Mouse (Mus musculus) subcutaneous adipose tissue, adult 2 months (tissue): ENCODE results near the gene Vstm2a. TPM values are rescaled to one million over a fixed set of nuclear protein-coding genes. Genes with fewer than 3 reads are reported as not detected.

Experiments
- polyA plus RNA-seq: library from polyadenylated mRNA; depleted of rRNA; stranded (reverse); fragments of >200 nt; gene quantifications from 2 replicates; pipeline ENCODE4 v1.2.3, GENCODE M21; 2012; ENCODE audit warnings: low replicate concordance; rRNA removed

Vstm2a gene
- 1.1 and 4.3 TPM in 2 replicates for polyA plus RNA-seq

DNA sequence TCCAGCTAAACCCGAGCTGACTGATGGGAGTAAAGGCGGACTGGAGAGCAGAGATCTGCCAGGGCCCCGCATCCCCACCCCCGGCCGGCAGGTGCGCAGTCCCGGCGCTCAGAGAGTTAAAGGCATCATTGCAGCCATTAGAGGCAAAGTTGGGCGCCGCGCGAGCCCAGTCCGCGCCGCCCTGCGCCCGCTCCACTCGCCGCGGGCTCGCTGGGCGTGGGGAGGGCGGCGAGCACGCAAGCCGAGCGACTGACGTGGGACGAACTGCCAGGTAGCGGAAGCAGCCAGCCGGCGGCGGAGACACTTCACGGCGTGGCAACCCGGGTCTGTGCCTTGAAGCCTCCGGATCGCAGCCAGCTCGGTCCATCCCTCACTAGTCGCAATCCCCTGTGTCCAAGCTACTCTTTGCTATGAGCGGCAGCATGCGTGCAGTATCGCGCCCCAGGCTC lies at the start of gene Vstm2a:
Gene Vstm2a, plus strand, starts transcription at position 252 of the 449 bp plus-strand sequence.

